Mouse (Mus musculus): ENCODE results near the gene Cavin4.

DNA sequence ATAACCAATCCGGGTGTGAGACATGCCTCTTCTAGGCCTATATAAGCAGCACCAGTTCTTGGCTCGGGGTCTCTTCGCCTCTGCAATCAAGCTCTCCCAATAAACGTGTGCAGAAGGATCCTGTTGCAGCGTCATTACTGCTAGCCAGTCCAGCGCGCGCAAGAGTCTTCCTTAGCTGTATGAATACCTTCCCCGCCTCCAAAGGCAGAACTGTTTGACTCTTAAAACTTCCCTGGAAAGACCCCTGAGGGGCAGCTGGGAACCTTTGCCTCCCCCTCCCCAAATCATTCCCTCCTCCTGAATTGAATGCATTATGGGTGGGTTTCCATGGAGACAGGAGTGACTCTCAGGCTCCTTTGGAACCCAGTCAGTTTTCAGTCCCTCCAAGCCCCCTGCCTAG lies 15.5 kb downstream of the Cavin4 start:
- no peak for TF ChIP-seq TCF12 (IDR thresholded peaks at IDR 0.05; ENCODE audit: insufficient read depth, poor library complexity, severe bottlenecking)
- no peak for TF ChIP-seq E2F4 (IDR thresholded peaks at IDR 0.05; ENCODE audit: insufficient read depth)
- no peak for TF ChIP-seq POLR2A (IDR thresholded peaks at IDR 0.05; ENCODE audit: insufficient read length, low read depth)
- TF ChIP-seq CEBPB (IDR thresholded peaks at IDR 0.05; ENCODE audit: insufficient read depth, poor library complexity, severe bottlenecking) = no peak
- no peak for TF ChIP-seq SRF (IDR thresholded peaks at IDR 0.05; ENCODE audit: control insufficient read depth, insufficient read length, low read depth)

Measured in myocyte (in vitro differentiated cells).